Mouse (Mus musculus) testis, adult 2 months (tissue): ENCODE results near the gene Ankrd6.

Experiments used
- CTCF ChIP-seq: fragments of 200-500 bp; IDR thresholded peaks from 2 replicates; pipeline ENCODE4 v1.5.1; 2012; ENCODE audit warnings: low read depth, mild to moderate bottlenecking, inconsistent platforms, low read length, moderate library complexity; ENCODE audit not compliant: control insufficient read depth, insufficient read depth, insufficient replicate concordance
- POLR2A ChIP-seq: fragments of 200-500 bp; IDR thresholded peaks from 2 replicates; pipeline ENCODE4 v1.6.1; 2012; ENCODE audit warnings: low read depth, mild to moderate bottlenecking, inconsistent platforms, low read length, moderate library complexity; ENCODE audit not compliant: control insufficient read depth

DNA sequence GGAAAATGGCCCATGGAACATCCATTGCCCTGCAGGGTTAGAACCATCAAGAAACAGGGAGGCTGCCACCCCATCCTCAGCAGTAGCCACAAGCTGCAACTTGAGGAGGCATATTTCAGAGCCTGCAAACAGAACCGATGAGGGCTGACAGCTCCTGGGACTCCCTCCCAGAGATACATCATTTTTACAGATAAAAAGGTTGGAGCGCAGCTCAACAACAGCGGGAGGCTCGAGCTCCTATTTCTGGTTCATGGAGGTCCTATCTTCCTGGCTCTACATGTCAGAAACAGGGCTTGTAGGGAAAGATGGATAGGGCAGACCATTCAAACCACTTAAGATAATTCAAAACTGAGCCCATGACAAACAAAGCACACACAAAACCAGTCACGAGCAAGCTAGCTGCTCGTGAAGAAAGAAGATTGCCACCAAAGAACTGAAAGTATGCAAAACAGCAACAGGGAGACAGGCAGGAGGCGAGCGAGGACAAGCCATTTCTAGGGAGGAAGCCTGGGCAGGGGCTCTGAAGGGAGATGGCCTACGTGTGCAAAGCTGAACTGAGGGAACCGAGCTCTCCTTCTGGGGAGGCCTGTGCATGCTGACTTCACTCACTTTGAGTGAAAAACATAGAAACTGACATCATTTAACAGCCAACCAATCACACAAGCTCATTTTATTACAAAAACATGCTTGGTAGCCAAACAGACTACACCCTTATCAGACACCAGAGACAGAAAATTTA, 60.5 kb downstream of the Ankrd6 start:
- no peak for TF ChIP-seq CTCF
- no peak for TF ChIP-seq POLR2A
